Mouse (Mus musculus) MEL (cell line): ENCODE measurements around the gene Shroom1.

ENCODE experiments used
- CTCF ChIP-seq, 3 experiments: IDR thresholded peaks in 2 of 3; conservative IDR thresholded peaks in 1 of 3; 2 replicates each; pipeline ENCODE4 v1.5.1; 2011 to 2012; ENCODE audit warnings: low read length in 3 of 3, low read depth in 2 of 3, mild to moderate bottlenecking in 2 of 3, improper control_type of control experiment in 1 of 3, inconsistent platforms in 1 of 3, mixed read lengths in 1 of 3, moderate library complexity in 1 of 3; ENCODE audit not compliant: control insufficient read depth in 1 of 3, insufficient read depth in 1 of 3, poor library complexity in 1 of 3, severe bottlenecking in 1 of 3
- E2F4 ChIP-seq: IDR thresholded peaks from 2 replicates; pipeline ENCODE4 v1.6.1; 2011; ENCODE audit warnings: low read depth, low read length, improper control_type of control experiment, borderline replicate concordance
- EP300 ChIP-seq, 2 experiments: IDR thresholded peaks; 2 replicates each; pipeline ENCODE4 v1.6.1; 2011; ENCODE audit warnings: improper control_type of control experiment in 2 of 2, low read length in 2 of 2, low read depth in 1 of 2, mild to moderate bottlenecking in 1 of 2
- GATA1 ChIP-seq: IDR thresholded peaks from 2 replicates; pipeline ENCODE4 v1.6.1; 2011; ENCODE audit warnings: low read depth, low read length, improper control_type of control experiment
- MAFK ChIP-seq: IDR thresholded peaks from 2 replicates; pipeline ENCODE4 v1.6.1; 2011; ENCODE audit warnings: low read depth, mild to moderate bottlenecking, low read length, improper control_type of control experiment, borderline replicate concordance
- MAX ChIP-seq: IDR thresholded peaks from 2 replicates; pipeline ENCODE4 v1.6.1; 2011; ENCODE audit warnings: low read length, improper control_type of control experiment
- NRF1 ChIP-seq: IDR thresholded peaks from 2 replicates; pipeline ENCODE4 v1.6.1; 2014; ENCODE audit warnings: low read depth, mild to moderate bottlenecking, inconsistent platforms, low read length, improper control_type of control experiment, moderate library complexity; ENCODE audit not compliant: poor library complexity, insufficient read depth, severe bottlenecking
- POLR2A ChIP-seq, 2 experiments: IDR thresholded peaks; 2 replicates each; pipeline ENCODE4 v1.6.1; 2011 to 2012; ENCODE audit warnings: low read length in 2 of 2, mild to moderate bottlenecking in 2 of 2, control low read depth in 1 of 2, improper control_type of control experiment in 1 of 2, low read depth in 1 of 2, moderate library complexity in 1 of 2; ENCODE audit not compliant: control insufficient read depth in 1 of 2, insufficient read depth in 1 of 2, poor library complexity in 1 of 2
- POLR2AphosphoS2 ChIP-seq: IDR thresholded peaks from 2 replicates; pipeline ENCODE4 v1.6.1; 2011; ENCODE audit warnings: low read length, improper control_type of control experiment
- POLR2AphosphoS5 ChIP-seq: IDR thresholded peaks from 2 replicates; pipeline ENCODE4 v1.6.1; 2012; ENCODE audit warnings: low read depth, borderline replicate concordance, mild to moderate bottlenecking, inconsistent platforms, low read length, moderate library complexity, mixed read lengths
- SIN3A ChIP-seq: IDR thresholded peaks from 2 replicates; pipeline ENCODE4 v1.6.1; 2012; ENCODE audit warnings: low read length, improper control_type of control experiment, inconsistent platforms
- TAL1 ChIP-seq: IDR thresholded peaks from 2 replicates; pipeline ENCODE4 v1.6.1; 2012; ENCODE audit warnings: mild to moderate bottlenecking, inconsistent platforms, low read length, moderate library complexity, mixed read lengths
- USF1 ChIP-seq: IDR thresholded peaks from 2 replicates; pipeline ENCODE4 v1.6.1; 2014; ENCODE audit warnings: low read depth, mild to moderate bottlenecking, inconsistent platforms, low read length, improper control_type of control experiment, moderate library complexity
- ZKSCAN1 ChIP-seq: IDR thresholded peaks from 2 replicates; pipeline ENCODE4 v1.6.1; 2012; ENCODE audit warnings: low read depth, mild to moderate bottlenecking, inconsistent platforms, low read length, improper control_type of control experiment, moderate library complexity

DNA sequence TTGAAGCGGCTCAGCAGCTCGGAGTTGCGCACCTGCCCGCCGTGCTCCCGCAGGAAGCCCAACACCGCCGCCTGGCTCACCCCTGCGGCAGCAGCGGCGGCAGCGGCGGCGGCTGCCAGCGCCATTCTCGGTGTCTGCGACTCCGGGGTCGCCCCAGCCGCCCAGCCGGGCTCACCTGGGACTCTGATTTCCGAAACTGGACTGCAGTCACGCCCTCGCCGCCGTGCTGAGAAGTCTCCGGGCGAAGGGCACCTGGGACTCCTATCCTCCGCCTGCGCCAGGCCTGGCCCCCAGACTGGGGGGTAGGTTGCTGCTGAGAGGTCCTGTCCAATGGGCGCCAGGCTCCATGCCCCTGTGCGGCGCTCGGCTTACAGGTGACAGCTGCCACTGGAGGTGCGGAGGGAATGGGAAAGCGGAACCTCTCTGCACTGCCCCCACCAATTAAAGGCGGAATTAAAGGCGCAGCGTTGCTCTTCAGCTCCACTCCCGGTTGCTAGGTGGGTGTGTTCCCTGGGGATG lies 22.8 kb downstream of the Shroom1 start, which contains the start of the genes Gm9945 and Sowaha:
- no peak for TF ChIP-seq E2F4
- no peak for TF ChIP-seq EP300 (IDR thresholded peaks at IDR 0.05; ENCODE audit: low read depth in 1 of 2, low read length in 2 of 2)
- no peak for TF ChIP-seq POLR2AphosphoS5
- no peak for TF ChIP-seq POLR2A (IDR thresholded peaks at IDR 0.05; ENCODE audit: control insufficient read depth in 1 of 2, insufficient read depth in 1 of 2, low read depth in 1 of 2, low read length in 2 of 2, poor library complexity in 1 of 2)
- TF ChIP-seq TAL1, result no peak
- no peak for TF ChIP-seq MAFK
- no peak for TF ChIP-seq CTCF (IDR thresholded peaks at IDR 0.05 in 2 of 3, conservative IDR thresholded peaks at IDR 0.05 in 1 of 3; ENCODE audit: control insufficient read depth in 1 of 3, insufficient read depth in 1 of 3, low read depth in 2 of 3, low read length in 3 of 3, poor library complexity in 1 of 3, severe bottlenecking in 1 of 3)
- no peak for TF ChIP-seq POLR2AphosphoS2
- no peak for TF ChIP-seq SIN3A
- TF ChIP-seq USF1, result no peak
- TF ChIP-seq MAX, result no peak
- no peak for TF ChIP-seq ZKSCAN1
- no peak for TF ChIP-seq NRF1
- TF ChIP-seq GATA1, result no peak
